Mouse (Mus musculus): ENCODE data around the gene C1s2.
"Not testable (repeated sequence)": the region's sequence is repeated elsewhere in the genome, so short reads cannot be mapped to it uniquely, and the experiment has no call there.

The C1s2 gene

GRCm38 (mm10) chr6:124640041-124640440 is 4.2 kb upstream of the C1s2 start:
- DNase-seq (ENCODE audit: low read depth, low spot score) = no peak

GRCm38 (mm10) chr6:124636858-124637460 is 1.1 kb upstream of the C1s2 start:
- DNase-seq (ENCODE audit: low read depth, low spot score) = not testable (repeated sequence)

- DNase-seq (ENCODE audit: low read depth, low spot score) = no peak
These were observed 5.1 kb downstream of the C1s2 start for GRCm38 (mm10) chr6:124630763-124631162.

DNA sequence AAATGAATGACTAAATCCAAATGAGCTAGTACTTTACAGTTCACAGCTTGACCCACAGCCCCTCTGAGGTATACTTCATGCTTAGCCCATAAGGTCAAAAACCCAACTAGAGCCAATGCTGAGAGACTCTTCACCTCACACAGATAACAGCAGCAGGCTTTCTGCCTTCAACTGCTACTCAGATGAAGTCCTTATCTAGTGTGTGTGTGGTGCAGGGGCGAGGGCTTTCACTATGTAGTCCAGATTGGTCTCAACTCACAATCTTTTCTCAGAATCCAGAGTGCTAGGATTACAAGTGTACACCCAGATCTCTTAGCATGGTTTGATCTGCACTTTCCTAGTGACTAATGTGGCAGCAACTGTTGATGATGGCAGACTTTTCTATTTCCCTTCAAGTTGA is 9.7 kb downstream of the C1s2 start:
- DNase-seq (ENCODE audit: low read depth, low spot score) = not testable (repeated sequence)

DNA sequence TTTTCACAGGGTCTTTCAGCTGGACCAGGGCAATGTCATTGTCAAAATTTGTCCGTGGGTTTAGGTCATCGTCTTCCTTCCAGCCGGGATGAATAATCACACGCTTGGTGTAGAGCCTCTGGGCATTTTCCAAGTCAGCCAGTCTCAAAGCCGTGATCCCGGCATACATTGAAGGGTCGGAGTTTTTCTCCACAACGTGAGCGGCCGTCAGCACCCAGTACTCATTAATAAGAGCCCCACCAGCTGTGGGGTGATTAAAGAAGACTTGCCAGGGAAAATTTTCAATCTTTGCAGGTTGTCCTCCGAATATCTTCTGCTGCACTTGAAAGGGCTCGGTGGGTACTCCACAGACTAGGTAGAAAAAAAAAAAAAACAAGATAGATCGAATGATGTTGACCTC is 10.3 kb downstream of the C1s2 start:
- no peak for DNase-seq (ENCODE audit: low read depth, low spot score)

DNA sequence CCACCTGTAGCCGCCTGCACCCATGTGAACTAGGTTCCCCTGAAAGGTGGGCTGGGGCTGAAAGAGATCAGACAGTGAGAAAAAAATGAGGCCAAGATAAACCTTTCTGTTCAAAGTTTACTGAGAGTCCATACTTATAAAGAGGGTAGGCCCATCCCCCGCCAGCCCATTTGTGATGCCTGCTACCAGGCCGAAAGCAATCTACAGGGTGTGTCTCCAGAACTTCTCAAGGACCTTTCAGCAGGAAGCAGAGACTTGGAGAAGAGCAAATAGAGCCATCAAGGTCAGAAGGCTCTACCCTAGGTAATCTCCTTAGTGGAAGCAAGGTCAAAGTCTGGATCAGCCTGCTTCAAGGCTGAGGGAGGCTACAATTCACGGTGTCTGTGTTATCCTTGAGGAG is 33.9 kb downstream of the C1s2 start:
- DNase-seq (ENCODE audit: low read depth, low spot score) = no peak

- DNase-seq (ENCODE audit: low read depth, low spot score) = no peak
These were observed 42.8 kb downstream of the C1s2 start for GRCm38 (mm10) chr6:124593121-124593520.

- no peak for DNase-seq (ENCODE audit: low read depth, low spot score)
These were observed 43.6 kb downstream of the C1s2 start for GRCm38 (mm10) chr6:124592186-124592700.

GRCm38 (mm10) chr6:124588771-124589170 is 47.1 kb downstream of the C1s2 start:
- no peak for DNase-seq (ENCODE audit: low read depth, low spot score)

GRCm38 (mm10) chr6:124586266-124586665 is 49.6 kb downstream of the C1s2 start:
- DNase-seq (ENCODE audit: low read depth, low spot score) = no peak

- no peak for DNase-seq (ENCODE audit: low read depth, low spot score)
These were observed 50.1 kb downstream of the C1s2 start for GRCm38 (mm10) chr6:124585761-124586160.

GRCm38 (mm10) chr6:124584935-124585334 is 51.0 kb downstream of the C1s2 start:
- DNase-seq (ENCODE audit: low read depth, low spot score) = no peak

GRCm38 (mm10) chr6:124582231-124582630 is 53.7 kb downstream of the C1s2 start:
- no peak for DNase-seq (ENCODE audit: low read depth, low spot score)

GRCm38 (mm10) chr6:124580155-124580554 is 55.7 kb downstream of the C1s2 start:
- not testable (repeated sequence) for DNase-seq (ENCODE audit: low read depth, low spot score)

DNA sequence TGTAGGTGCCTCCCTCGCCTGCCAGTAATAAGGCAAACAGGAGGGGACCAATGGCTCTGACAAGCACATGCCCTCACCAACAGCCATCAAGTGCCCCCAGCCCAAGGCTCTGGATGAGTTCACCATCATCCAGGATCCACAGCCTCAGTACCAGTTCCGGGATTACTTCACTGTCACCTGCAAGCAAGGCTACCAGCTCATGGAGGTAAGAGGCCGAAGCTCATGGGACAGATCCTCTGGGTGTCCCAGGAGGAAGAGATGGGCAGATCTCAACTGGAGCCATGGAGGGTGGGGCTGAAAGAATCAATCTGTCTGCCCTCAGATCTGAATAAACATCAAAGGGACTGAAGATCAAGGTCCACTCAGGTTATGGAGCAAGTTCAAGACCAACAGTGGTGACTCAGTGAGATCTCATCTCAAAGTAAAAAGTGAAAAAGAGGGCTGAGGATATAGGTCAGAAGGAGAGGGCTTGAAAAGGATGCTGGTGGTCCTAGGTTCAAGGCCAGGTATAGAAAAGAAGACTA is 60.7 kb downstream of the C1s2 start:
- DNase-seq (ENCODE audit: low read depth, low spot score) = not testable (repeated sequence)
